Mouse (Mus musculus) fibroblast of lung, adult 2 months (primary cell): Measurements from ENCODE around the gene Olah.

Source experiments
- DNase-seq: peaks from one replicate; pipeline ENCODE4 v3.0.0-alpha.2; 2011; ENCODE audit warnings: low read depth

Olah gene

GRCm38 (mm10) chr2:3348919-3349318 lies 48.1 kb downstream of the Olah start:
- DNase-seq: peak; percentile 17

DNA sequence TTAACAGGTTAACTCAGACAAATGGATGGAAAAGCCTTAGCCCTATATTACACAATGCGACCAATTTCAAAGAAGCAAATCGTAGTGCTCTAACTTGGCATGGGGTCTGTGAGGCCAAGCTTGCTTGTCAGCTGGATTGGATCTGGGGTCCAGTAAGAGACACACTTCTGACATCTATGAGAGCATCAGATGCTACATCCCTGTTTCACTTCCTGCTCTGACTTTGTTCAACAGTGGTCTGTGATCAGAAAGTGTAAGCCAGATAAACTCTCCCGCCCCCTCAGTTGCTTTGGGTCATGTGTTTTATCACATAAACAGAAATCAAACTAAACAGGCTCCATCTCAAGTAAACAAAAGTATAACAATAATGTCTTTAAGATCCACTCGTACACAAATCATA lies 48.6 kb downstream of the Olah start:
- no peak for DNase-seq

GRCm38 (mm10) chr2:3335611-3336301 lies 61.3 kb downstream of the Olah start, which contains the start of gene Acbd7:
Acbd7 (plus strand) TSS chr2:3336168.
- DNase-seq: no peak

DNA sequence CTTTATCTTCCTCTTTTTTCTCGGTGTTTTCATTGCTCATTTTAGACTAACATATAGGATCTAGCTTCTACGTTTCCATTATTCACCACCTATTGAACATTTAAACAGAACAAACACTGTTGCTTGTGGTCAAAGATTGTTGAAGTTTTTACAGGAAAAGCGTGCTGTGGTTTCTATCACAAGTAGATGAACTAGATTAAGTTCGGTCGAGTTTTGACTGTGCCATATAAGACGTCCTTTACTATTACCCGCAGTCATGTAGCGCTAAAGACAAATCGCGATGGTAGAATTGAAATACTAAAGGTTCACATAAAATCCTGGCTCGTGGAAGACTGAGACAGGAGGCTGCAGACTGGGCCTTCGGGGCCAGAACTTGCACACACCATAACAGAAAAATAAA lies 63.2 kb downstream of the Olah start:
- DNase-seq: no peak

DNA sequence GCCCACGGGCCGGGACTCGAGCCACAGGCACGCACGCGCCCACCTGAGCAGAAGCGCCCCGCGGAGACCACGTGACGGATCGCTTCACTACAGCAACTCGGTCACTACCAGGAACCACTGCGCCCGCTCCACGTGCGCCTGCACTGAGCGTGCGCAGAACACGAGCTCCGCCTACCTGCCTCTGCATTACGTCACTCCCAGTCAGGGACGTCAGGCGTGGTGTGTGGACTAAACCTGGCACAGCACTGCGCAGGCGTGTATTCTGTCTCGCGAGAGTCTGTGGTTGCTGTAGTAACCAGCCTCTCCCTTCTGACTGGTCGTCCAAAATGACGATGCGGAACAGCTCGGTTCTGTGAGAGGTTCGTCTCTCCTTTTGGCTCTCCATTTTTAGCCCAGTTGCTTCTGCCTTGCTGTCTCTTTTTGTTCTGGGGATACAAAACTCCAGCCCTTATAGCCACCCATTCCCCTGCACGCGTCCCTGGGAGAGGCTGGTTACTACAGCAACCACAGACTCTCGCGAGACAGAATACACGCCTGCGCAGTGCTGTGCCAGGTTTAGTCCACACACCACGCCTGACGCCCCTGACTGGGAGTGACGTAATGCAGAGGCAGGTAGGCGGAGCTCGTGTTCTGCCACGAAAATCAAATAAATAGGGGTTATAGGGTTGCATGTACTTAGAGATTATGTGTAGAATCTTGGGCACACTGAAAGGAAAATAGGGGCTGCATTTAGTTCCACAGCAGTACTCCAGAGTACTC lies 64.3 kb downstream of the Olah start, which contains the start of gene Rpp38:
Rpp38 (minus strand) TSS at position 160 of the 759 bp plus-strand sequence.
- DNase-seq: peak; percentile 95

- peak; percentile 6 for DNase-seq
Observed at GRCm38 (mm10) chr2:3332056-3332455, 65.0 kb downstream of the Olah start.

DNA sequence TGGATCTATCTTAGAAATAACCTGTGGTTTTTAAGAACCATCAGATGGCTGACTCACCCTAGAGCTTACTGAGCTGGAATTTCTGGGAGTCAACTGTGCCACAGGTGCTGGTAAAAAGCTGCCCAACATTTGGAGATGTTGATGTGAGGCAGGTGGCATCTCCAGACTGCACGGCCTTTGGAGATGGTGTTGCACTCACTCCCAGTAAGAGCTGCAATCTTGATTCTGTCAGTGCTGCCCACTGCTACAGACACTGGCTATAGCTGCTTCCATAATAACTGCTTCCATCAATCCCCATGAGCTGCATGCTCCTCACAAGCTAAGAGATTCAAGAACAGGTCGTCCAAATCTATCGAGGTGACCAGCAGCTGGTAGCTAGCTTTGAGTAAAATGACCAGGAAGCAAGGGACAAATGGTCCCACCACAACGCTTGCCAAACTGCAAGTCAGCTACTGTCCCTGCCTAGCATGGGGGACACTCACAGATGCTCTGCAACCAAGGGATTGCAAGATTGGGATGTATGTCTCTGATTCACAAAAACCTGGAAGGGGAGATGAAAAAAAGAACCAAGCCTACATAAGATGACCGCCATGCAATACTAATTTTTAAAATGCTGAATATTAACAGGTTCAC lies 65.8 kb downstream of the Olah start:
- DNase-seq: no peak

DNA sequence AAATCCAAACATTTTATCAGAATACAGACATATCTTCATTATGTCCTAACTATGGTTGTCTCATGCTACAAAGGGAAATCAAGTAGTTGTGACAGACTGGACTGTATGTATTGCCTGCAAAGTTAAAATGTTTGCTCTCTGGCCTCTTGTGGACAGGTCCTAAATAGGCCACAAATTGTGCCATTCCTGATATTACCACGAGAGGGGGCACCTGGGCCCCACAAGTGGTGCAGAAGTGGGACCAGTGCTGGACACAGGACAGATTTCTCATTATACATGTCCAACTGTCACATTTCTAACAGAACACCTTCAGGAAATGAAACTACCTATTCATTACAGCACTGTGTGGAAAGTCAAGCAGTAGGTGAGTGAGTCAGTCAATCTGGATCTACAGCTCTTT lies 69.7 kb downstream of the Olah start:
- no peak for DNase-seq

DNA sequence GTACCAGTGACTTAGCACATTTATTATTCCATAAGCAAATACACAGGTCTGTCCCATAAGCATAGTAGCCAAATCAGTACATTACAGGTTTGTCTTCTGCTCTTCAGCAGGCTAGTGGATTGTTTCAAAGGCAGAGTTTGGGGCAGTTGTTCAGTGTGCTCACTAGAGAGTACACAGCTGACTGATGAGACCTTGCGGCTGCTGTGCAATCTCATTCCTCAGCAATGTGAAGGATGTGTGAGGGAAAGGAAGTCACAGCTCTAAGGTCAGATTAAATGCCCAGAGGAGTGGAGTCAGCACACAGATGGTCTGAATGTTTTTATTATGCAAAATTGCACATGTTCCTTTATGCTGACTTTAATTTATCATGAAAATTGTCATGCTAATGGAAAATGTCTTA lies 70.5 kb downstream of the Olah start:
- DNase-seq: no peak

GRCm38 (mm10) chr2:3324381-3325130 lies 72.5 kb downstream of the Olah start:
- DNase-seq: no peak

- DNase-seq: no peak
Observed at GRCm38 (mm10) chr2:3323132-3323531, 73.9 kb downstream of the Olah start.

- no peak for DNase-seq
Observed at GRCm38 (mm10) chr2:3305426-3306025, 91.5 kb downstream of the Olah start.

DNA sequence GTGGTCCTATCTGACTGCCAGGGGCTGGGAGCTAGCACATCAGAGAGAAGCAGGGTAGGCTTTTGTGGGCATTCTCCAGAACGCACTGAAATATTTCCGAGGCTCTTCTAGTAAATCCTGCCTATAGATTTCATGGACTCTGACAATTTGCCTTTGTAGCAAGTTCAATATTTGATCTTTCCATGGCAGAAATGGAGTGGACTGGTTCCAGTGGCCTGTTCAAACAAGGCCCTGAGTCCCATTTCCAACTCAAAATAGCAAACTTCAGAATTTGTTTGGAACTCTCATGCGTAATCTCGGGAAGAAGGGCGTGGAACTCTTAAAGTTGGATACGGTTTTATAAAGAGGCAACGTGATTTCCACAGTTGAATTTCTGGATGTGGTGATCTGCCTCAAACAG lies 101.2 kb downstream of the Olah start:
- no peak for DNase-seq

- DNase-seq: no peak
Observed at GRCm38 (mm10) chr2:3292170-3292569, 104.8 kb downstream of the Olah start.
